Mouse (Mus musculus): ENCODE results near the gene Ttc28. TPM values are rescaled to one million over a fixed set of nuclear protein-coding genes. Genes with fewer than 3 reads are reported as not detected.

Gene Ttc28
- polyA plus RNA-seq, 1 experiment: 3.4 TPM

- TF ChIP-seq MYOG (IDR thresholded peaks at IDR 0.05; ENCODE audit: control insufficient read depth, extremely low read depth, insufficient read length) (no peak), USF1 (IDR thresholded peaks at IDR 0.05; ENCODE audit: low read depth) (no peak), FOSL1 (IDR thresholded peaks at IDR 0.05; ENCODE audit: insufficient read depth, low read length, poor library complexity, severe bottlenecking) (no peak), MYOD1 (IDR thresholded peaks at IDR 0.05; ENCODE audit: control insufficient read depth, insufficient read length, low read depth) (no peak), CEBPB (IDR thresholded peaks at IDR 0.05; ENCODE audit: low read depth) (no peak), CTCF (IDR thresholded peaks at IDR 0.05; ENCODE audit: control insufficient read depth, insufficient read depth, insufficient read length) (no peak), MAX (IDR thresholded peaks at IDR 0.05) (no peak)
- Histone ChIP-seq H3K79me3 (ENCODE audit: low read depth) (no peaks in the 10 kb centered on the region), H3K27me3 (ENCODE audit: control insufficient read depth, insufficient read depth, insufficient read length) (no peaks in the 10 kb centered on the region), H3K79me2 (ENCODE audit: control insufficient read depth, insufficient read depth) (no peaks in the 10 kb centered on the region), H3K36me3 (ENCODE audit: control insufficient read depth, insufficient read depth) (no peaks in the 10 kb centered on the region), H3K4me3 (ENCODE audit: insufficient read depth, poor library complexity, severe bottlenecking) (no peak overlapping the region), H3ac (ENCODE audit: control insufficient read depth, insufficient read length, low read depth) (no peak overlapping the region)
These were observed 153.9 kb downstream of the Ttc28 start for GRCm38 (mm10) chr5:111033489-111033888.

- Histone ChIP-seq H3K4me3 (ENCODE audit: insufficient read depth, poor library complexity, severe bottlenecking) (no peak overlapping the region), H3K36me3 (ENCODE audit: control insufficient read depth, insufficient read depth) (no peaks in the 10 kb centered on the region), H3K79me2 (ENCODE audit: control insufficient read depth, insufficient read depth) (no peaks in the 10 kb centered on the region), H3ac (ENCODE audit: control insufficient read depth, insufficient read length, low read depth) (no peak overlapping the region), H3K79me3 (ENCODE audit: low read depth) (no peaks in the 10 kb centered on the region), H3K27me3 (ENCODE audit: control insufficient read depth, insufficient read depth, insufficient read length) (no peaks in the 10 kb centered on the region)
- TF ChIP-seq USF1 (IDR thresholded peaks at IDR 0.05; ENCODE audit: low read depth): no peak
- no peak for TF ChIP-seq MYOG (IDR thresholded peaks at IDR 0.05; ENCODE audit: control insufficient read depth, extremely low read depth, insufficient read length)
- no peak for TF ChIP-seq MAX (IDR thresholded peaks at IDR 0.05)
- TF ChIP-seq CTCF (IDR thresholded peaks at IDR 0.05; ENCODE audit: control insufficient read depth, insufficient read depth, insufficient read length): no peak
These were observed 157.6 kb downstream of the Ttc28 start for GRCm38 (mm10) chr5:111037123-111037748.

GRCm38 (mm10) chr5:111039771-111040170, 160.2 kb downstream of the Ttc28 start:
- no peak overlapping the region for H3K4me3 ChIP-seq (ENCODE audit: insufficient read depth, poor library complexity, severe bottlenecking)

GRCm38 (mm10) chr5:111041952-111042351, 162.3 kb downstream of the Ttc28 start:
- Histone ChIP-seq H3K79me2 (ENCODE audit: control insufficient read depth, insufficient read depth) (no peaks in the 10 kb centered on the region), H3K4me3 (ENCODE audit: insufficient read depth, poor library complexity, severe bottlenecking) (no peak overlapping the region), H3K27me3 (ENCODE audit: control insufficient read depth, insufficient read depth, insufficient read length) (no peaks in the 10 kb centered on the region), H3K36me3 (ENCODE audit: control insufficient read depth, insufficient read depth) (no peaks in the 10 kb centered on the region), H3ac (ENCODE audit: control insufficient read depth, insufficient read length, low read depth) (no peak overlapping the region), H3K79me3 (ENCODE audit: low read depth) (no peaks in the 10 kb centered on the region)
- TF ChIP-seq FOSL1 (IDR thresholded peaks at IDR 0.05; ENCODE audit: insufficient read depth, low read length, poor library complexity, severe bottlenecking): no peak
- no peak for TF ChIP-seq USF1 (IDR thresholded peaks at IDR 0.05; ENCODE audit: low read depth)
- TF ChIP-seq MYOD1 (IDR thresholded peaks at IDR 0.05; ENCODE audit: control insufficient read depth, insufficient read length, low read depth): no peak
- TF ChIP-seq CTCF (IDR thresholded peaks at IDR 0.05; ENCODE audit: control insufficient read depth, insufficient read depth, insufficient read length): no peak
- no peak for TF ChIP-seq MAX (IDR thresholded peaks at IDR 0.05)
- TF ChIP-seq CEBPB (IDR thresholded peaks at IDR 0.05; ENCODE audit: low read depth): no peak
- TF ChIP-seq MYOG (IDR thresholded peaks at IDR 0.05; ENCODE audit: control insufficient read depth, extremely low read depth, insufficient read length): no peak

More at GRCm38 (mm10) chr5:111039771-111040170, 160.2 kb downstream of the Ttc28 start:
- H3ac ChIP-seq (ENCODE audit: control insufficient read depth, insufficient read length, low read depth): no peak overlapping the region
- TF ChIP-seq MAX (IDR thresholded peaks at IDR 0.05): no peak
- no peak for TF ChIP-seq MYOG (IDR thresholded peaks at IDR 0.05; ENCODE audit: control insufficient read depth, extremely low read depth, insufficient read length)
- TF ChIP-seq CEBPB (IDR thresholded peaks at IDR 0.05; ENCODE audit: low read depth): no peak
- no peak for TF ChIP-seq MYOD1 (IDR thresholded peaks at IDR 0.05; ENCODE audit: control insufficient read depth, insufficient read length, low read depth)
- no peak for TF ChIP-seq USF1 (IDR thresholded peaks at IDR 0.05; ENCODE audit: low read depth)
- TF ChIP-seq FOSL1 (IDR thresholded peaks at IDR 0.05; ENCODE audit: insufficient read depth, low read length, poor library complexity, severe bottlenecking): no peak
- TF ChIP-seq CTCF (IDR thresholded peaks at IDR 0.05; ENCODE audit: control insufficient read depth, insufficient read depth, insufficient read length): no peak
- H3K79me2 ChIP-seq (ENCODE audit: control insufficient read depth, insufficient read depth): no peaks in the 10 kb centered on the region
- no peaks in the 10 kb centered on the region for H3K36me3 ChIP-seq (ENCODE audit: control insufficient read depth, insufficient read depth)
- H3K79me3 ChIP-seq (ENCODE audit: low read depth): no peaks in the 10 kb centered on the region
- H3K27me3 ChIP-seq (ENCODE audit: control insufficient read depth, insufficient read depth, insufficient read length): no peaks in the 10 kb centered on the region

GRCm38 (mm10) chr5:111044193-111044592, 164.6 kb downstream of the Ttc28 start:
- Histone ChIP-seq H3K79me3 (ENCODE audit: low read depth) (no peaks in the 10 kb centered on the region), H3K4me3 (ENCODE audit: insufficient read depth, poor library complexity, severe bottlenecking) (no peak overlapping the region), H3K27me3 (ENCODE audit: control insufficient read depth, insufficient read depth, insufficient read length) (no peaks in the 10 kb centered on the region)

More at GRCm38 (mm10) chr5:111044193-111044592, 164.6 kb downstream of the Ttc28 start:
- TF ChIP-seq FOSL1 (IDR thresholded peaks at IDR 0.05; ENCODE audit: insufficient read depth, low read length, poor library complexity, severe bottlenecking) (no peak), MYOD1 (IDR thresholded peaks at IDR 0.05; ENCODE audit: control insufficient read depth, insufficient read length, low read depth) (no peak), MYOG (IDR thresholded peaks at IDR 0.05; ENCODE audit: control insufficient read depth, extremely low read depth, insufficient read length) (no peak), MAX (IDR thresholded peaks at IDR 0.05) (no peak), CEBPB (IDR thresholded peaks at IDR 0.05; ENCODE audit: low read depth) (no peak), USF1 (IDR thresholded peaks at IDR 0.05; ENCODE audit: low read depth) (no peak), CTCF (IDR thresholded peaks at IDR 0.05; ENCODE audit: control insufficient read depth, insufficient read depth, insufficient read length) (no peak)
- Histone ChIP-seq H3K36me3 (ENCODE audit: control insufficient read depth, insufficient read depth) (no peaks in the 10 kb centered on the region), H3K79me2 (ENCODE audit: control insufficient read depth, insufficient read depth) (no peaks in the 10 kb centered on the region), H3ac (ENCODE audit: control insufficient read depth, insufficient read length, low read depth) (no peak overlapping the region)
